Mouse (Mus musculus): ENCODE measurements around the gene Ddx19a. TPM values are rescaled to one million over a fixed set of nuclear protein-coding genes. Genes with fewer than 3 reads are reported as not detected.
"Not testable (repeated sequence)": the region's sequence is repeated elsewhere in the genome, so short reads cannot be mapped to it uniquely, and the experiment has no call there.

Gene Ddx19a
- polyA plus RNA-seq, 1 experiment = 32.5 TPM

DNA sequence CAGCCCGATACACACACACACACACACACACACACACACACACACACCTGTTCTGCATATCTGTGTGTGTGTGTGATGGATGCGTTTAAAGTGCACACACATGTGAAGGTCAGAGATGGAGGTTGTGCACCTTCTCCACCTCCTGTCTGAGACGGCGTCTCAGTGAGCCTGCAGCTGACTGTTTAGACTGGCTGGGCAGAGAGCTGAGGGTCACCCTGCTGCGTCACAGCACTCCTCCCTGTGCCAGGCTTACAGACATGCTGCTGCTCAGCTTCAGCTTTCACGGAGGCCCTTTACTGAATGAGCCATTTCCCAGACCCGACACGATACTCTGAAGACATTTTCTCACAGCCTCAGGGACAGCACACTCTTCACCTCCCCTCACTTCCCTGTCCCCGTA lies 7.6 kb downstream of the Ddx19a start:
- Histone ChIP-seq H3K36me3 (ENCODE audit: control insufficient read depth, insufficient read depth) (peaks cover 32% of the 10 kb centered on the region), H3K4me2 (ENCODE audit: low read depth) (no peak overlapping the region), H3K79me2 (ENCODE audit: control insufficient read depth, insufficient read depth) (peaks cover 21% of the 10 kb centered on the region), H3K27me3 (ENCODE audit: control insufficient read depth, insufficient read depth, insufficient read length) (no peaks in the 10 kb centered on the region), H3ac (ENCODE audit: control insufficient read depth, insufficient read length) (no peak overlapping the region), H3K4me3 (no peak overlapping the region)
- no peak for TF ChIP-seq CEBPB (IDR thresholded peaks at IDR 0.05; ENCODE audit: insufficient read depth, poor library complexity, severe bottlenecking)
- TF ChIP-seq TCF3 (IDR thresholded peaks at IDR 0.05; ENCODE audit: insufficient read length, low read depth) = no peak
- no peak for TF ChIP-seq MYOG (IDR thresholded peaks at IDR 0.05; ENCODE audit: control insufficient read depth in 1 of 3, insufficient read depth in 1 of 3, insufficient read length in 2 of 3, low read depth in 2 of 3)
- TF ChIP-seq TCF12 (IDR thresholded peaks at IDR 0.05; ENCODE audit: insufficient read depth, poor library complexity, severe bottlenecking) = no peak
- TF ChIP-seq POLR2A (IDR thresholded peaks at IDR 0.05; ENCODE audit: insufficient read length, low read depth) = no peak
- TF ChIP-seq POLR2AphosphoS2 (IDR thresholded peaks at IDR 0.05; ENCODE audit: insufficient read length, low read depth) = no peak
- no peak for TF ChIP-seq MYOD1 (IDR thresholded peaks at IDR 0.05; ENCODE audit: control insufficient read depth in 1 of 3, insufficient read length in 2 of 3, low read depth in 2 of 3)
- no peak for TF ChIP-seq MAX (IDR thresholded peaks at IDR 0.05; ENCODE audit: low read depth)
- no peak for TF ChIP-seq REST (IDR thresholded peaks at IDR 0.05; ENCODE audit: insufficient read depth, insufficient read length)
- no peak for TF ChIP-seq E2F4 (IDR thresholded peaks at IDR 0.05; ENCODE audit: insufficient read depth)
- no peak for TF ChIP-seq SRF (IDR thresholded peaks at IDR 0.05; ENCODE audit: control insufficient read depth, insufficient read length, low read depth)
- TF ChIP-seq USF1 (IDR thresholded peaks at IDR 0.05; ENCODE audit: low read depth) = no peak

GRCm38 (mm10) chr8:110987805-110988744 lies 9.5 kb downstream of the Ddx19a start:
- Histone ChIP-seq H3K36me3 (ENCODE audit: control insufficient read depth, insufficient read depth) (peaks cover 48% of the 10 kb centered on the region), H3K79me2 (ENCODE audit: control insufficient read depth, insufficient read depth) (peaks cover 7% of the 10 kb centered on the region), H3K27me3 (ENCODE audit: control insufficient read depth, insufficient read depth, insufficient read length) (no peaks in the 10 kb centered on the region), H3K4me3 (no peak overlapping the region), H3ac (ENCODE audit: control insufficient read depth, insufficient read length) (no peak overlapping the region), H3K4me2 (ENCODE audit: low read depth) (no peak overlapping the region)
- TF ChIP-seq USF1 (IDR thresholded peaks at IDR 0.05; ENCODE audit: low read depth) (no peak), MAX (IDR thresholded peaks at IDR 0.05; ENCODE audit: low read depth) (no peak), REST (IDR thresholded peaks at IDR 0.05; ENCODE audit: insufficient read depth, insufficient read length) (no peak), CEBPB (IDR thresholded peaks at IDR 0.05; ENCODE audit: insufficient read depth, poor library complexity, severe bottlenecking) (no peak), POLR2AphosphoS2 (IDR thresholded peaks at IDR 0.05; ENCODE audit: insufficient read length, low read depth) (no peak), TCF3 (IDR thresholded peaks at IDR 0.05; ENCODE audit: insufficient read length, low read depth) (no peak), SRF (IDR thresholded peaks at IDR 0.05; ENCODE audit: control insufficient read depth, insufficient read length, low read depth) (no peak), MYOG (IDR thresholded peaks at IDR 0.05; ENCODE audit: control insufficient read depth in 1 of 3, insufficient read depth in 1 of 3, insufficient read length in 2 of 3, low read depth in 2 of 3) (no peak), E2F4 (IDR thresholded peaks at IDR 0.05; ENCODE audit: insufficient read depth) (no peak), POLR2A (IDR thresholded peaks at IDR 0.05; ENCODE audit: insufficient read length, low read depth) (no peak), MYOD1 (IDR thresholded peaks at IDR 0.05; ENCODE audit: control insufficient read depth in 1 of 3, insufficient read length in 2 of 3, low read depth in 2 of 3) (no peak), TCF12 (IDR thresholded peaks at IDR 0.05; ENCODE audit: insufficient read depth, poor library complexity, severe bottlenecking) (no peak)

DNA sequence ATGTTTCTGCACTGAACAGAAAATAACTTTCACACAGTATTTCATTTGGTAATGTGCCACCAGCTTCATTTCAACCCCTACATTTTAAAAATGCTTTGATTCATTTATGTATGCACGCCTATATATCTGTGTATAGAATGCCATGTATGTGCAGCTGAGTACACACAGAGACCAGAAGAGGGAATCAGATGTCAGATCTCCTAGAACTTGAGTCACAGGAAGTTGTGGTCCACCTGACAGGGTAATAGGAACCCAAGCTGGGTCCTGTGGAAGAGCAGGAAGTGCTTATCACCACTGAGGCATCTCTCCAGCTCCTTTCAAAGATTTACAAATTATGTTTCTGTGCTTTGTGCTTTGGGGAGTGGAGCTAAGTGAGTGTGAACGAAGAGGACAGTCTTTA lies 16.3 kb downstream of the Ddx19a start:
- Histone ChIP-seq H3ac (ENCODE audit: control insufficient read depth, insufficient read length) (no peak overlapping the region), H3K27me3 (ENCODE audit: control insufficient read depth, insufficient read depth, insufficient read length) (no peaks in the 10 kb centered on the region), H3K36me3 (ENCODE audit: control insufficient read depth, insufficient read depth) (peaks cover 50% of the 10 kb centered on the region), H3K79me2 (ENCODE audit: control insufficient read depth, insufficient read depth) (no peaks in the 10 kb centered on the region), H3K4me3 (no peak overlapping the region), H3K4me2 (ENCODE audit: low read depth) (no peak overlapping the region)
- TF ChIP-seq REST (IDR thresholded peaks at IDR 0.05; ENCODE audit: insufficient read depth, insufficient read length) (no peak), MYOD1 (IDR thresholded peaks at IDR 0.05; ENCODE audit: control insufficient read depth in 1 of 3, insufficient read length in 2 of 3, low read depth in 2 of 3) (no peak), CEBPB (IDR thresholded peaks at IDR 0.05; ENCODE audit: insufficient read depth, poor library complexity, severe bottlenecking) (no peak), MYOG (IDR thresholded peaks at IDR 0.05; ENCODE audit: control insufficient read depth in 1 of 3, insufficient read depth in 1 of 3, insufficient read length in 2 of 3, low read depth in 2 of 3) (no peak), TCF3 (IDR thresholded peaks at IDR 0.05; ENCODE audit: insufficient read length, low read depth) (no peak), SRF (IDR thresholded peaks at IDR 0.05; ENCODE audit: control insufficient read depth, insufficient read length, low read depth) (no peak), E2F4 (IDR thresholded peaks at IDR 0.05; ENCODE audit: insufficient read depth) (no peak)

DNA sequence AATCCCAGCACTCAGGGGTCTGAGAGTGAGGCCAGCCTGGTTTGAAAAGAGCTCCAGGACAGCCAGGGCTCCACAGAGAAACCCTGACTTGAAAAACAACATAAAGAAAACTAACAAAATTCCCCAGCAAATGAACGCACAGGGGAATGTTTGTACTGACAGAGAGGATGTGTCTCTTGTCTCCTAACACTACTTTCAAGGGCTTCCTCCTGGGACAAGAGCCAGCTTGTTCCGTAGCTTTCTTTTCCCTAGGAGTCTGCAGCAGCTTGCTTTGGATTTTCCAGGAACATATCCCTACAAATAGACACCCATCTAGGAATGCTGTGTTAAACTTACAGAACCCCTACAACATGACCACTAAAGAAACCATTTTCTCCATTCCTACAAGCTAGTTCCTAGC lies 19.6 kb downstream of the Ddx19a start:
- peaks cover 35% of the 10 kb centered on the region for H3K36me3 ChIP-seq (ENCODE audit: control insufficient read depth, insufficient read depth)
- not testable (repeated sequence) for H3K4me3 ChIP-seq; H3K79me2 ChIP-seq (ENCODE audit: control insufficient read depth, insufficient read depth); H3K4me2 ChIP-seq (ENCODE audit: low read depth); H3K27me3 ChIP-seq (ENCODE audit: control insufficient read depth, insufficient read depth, insufficient read length); H3ac ChIP-seq (ENCODE audit: control insufficient read depth, insufficient read length)

DNA sequence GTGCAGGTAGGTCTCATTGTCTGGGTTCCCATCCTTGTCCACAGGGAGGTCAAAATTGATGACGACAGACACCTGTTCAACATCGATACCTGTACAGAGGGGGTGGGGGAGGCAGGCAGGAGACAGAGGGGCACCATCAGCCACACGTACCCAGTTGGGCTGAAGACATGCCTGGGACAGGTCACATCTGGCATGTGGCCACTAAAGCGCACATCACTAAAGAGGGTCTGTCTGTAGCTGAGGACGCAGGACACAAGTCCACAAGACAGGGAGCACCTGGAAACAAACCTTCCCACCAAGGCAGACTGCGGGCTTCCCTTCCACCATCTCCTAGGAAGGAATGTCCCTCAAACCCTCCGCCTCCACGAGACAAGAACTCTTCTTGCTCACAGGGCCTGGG lies 21.1 kb downstream of the Ddx19a start:
- H3ac ChIP-seq (ENCODE audit: control insufficient read depth, insufficient read length); H3K4me3 ChIP-seq; H3K79me2 ChIP-seq (ENCODE audit: control insufficient read depth, insufficient read depth); H3K27me3 ChIP-seq (ENCODE audit: control insufficient read depth, insufficient read depth, insufficient read length); H3K4me2 ChIP-seq (ENCODE audit: low read depth): not testable (repeated sequence)
- H3K36me3 ChIP-seq (ENCODE audit: control insufficient read depth, insufficient read depth) = peaks cover 32% of the 10 kb centered on the region
- peak; percentile 79 for TF ChIP-seq POLR2AphosphoS2 (IDR thresholded peaks at IDR 0.05; ENCODE audit: insufficient read length, low read depth)

Data from myocyte (in vitro differentiated cells).